In genomic region chr16:49811897-49812296, GRCm38 (mm10) we compare ENCODE assay signal across 18 mouse cellular contexts. TPM values are rescaled to one million over a fixed set of nuclear protein-coding genes. Genes with fewer than 3 reads are reported as not detected.
DNase-seq lines count a peak whose midpoint lies in the region; ATAC-seq and TF ChIP-seq lines count a peak whose summit lies in the region.
"Had no signal": no experiment of that assay in that cellular context is flagged by ENCODE, and none has a peak within 500 bp of the region (broad histone marks: within the 10 kb centered on the region; RNA-seq: fewer than 3 reads in every experiment).

No protein-coding gene starts in this region.

- no peaks in the 10 kb centered on the region for H3K36me3 ChIP-seq in CH12.LX (replicated peaks in 1 of 2; ENCODE audit: control insufficient read depth in 1 of 2, insufficient read depth in 1 of 2, low read length in 1 of 2)
- no peaks in the 10 kb centered on the region for H3K36me3 ChIP-seq in hindbrain, embryonic 11.5 days (ENCODE audit: control insufficient read depth, insufficient read depth, low read length)
- H3K36me3 ChIP-seq: G1E had no signal

- no peaks in the 10 kb centered on the region for H3K27me3 ChIP-seq in CH12.LX (replicated peaks)
- no peaks in the 10 kb centered on the region for H3K27me3 ChIP-seq in hindbrain, embryonic 11.5 days (ENCODE audit: control insufficient read depth, insufficient read depth, low read length)
- H3K27me3 ChIP-seq: Patski had no signal

- peaks cover 5 to 28% of the 10 kb centered on the region in 2 experiments for H3K4me1 ChIP-seq in CH12.LX (ENCODE audit: control insufficient read depth in 1 of 2, insufficient read depth in 2 of 2)
- H3K4me1 ChIP-seq in hindbrain, embryonic 11.5 days (replicated peaks; ENCODE audit: control insufficient read depth, insufficient read depth, low read length) = no peaks in the 10 kb centered on the region

- TF ChIP-seq EP300 in CH12.LX (IDR thresholded peaks at IDR 0.05; ENCODE audit: low read length) = peak; percentile 89

- no peak overlapping the region for H3K9ac ChIP-seq in CH12.LX (ENCODE audit: insufficient read depth, low read depth)
- H3K9ac ChIP-seq in hindbrain, embryonic 11.5 days (ENCODE audit: low read depth, low read length) = no peak overlapping the region

- in situ Hi-C loops in CH12.LX (cut with MboI; ENCODE audit: low pct_ligation_motif_present, low pct_unique_long_range_greater_than_20kb, low sequenced_read_pairs) = no loop called here

- no peak for TF ChIP-seq CTCF in CH12.LX (conservative IDR thresholded peaks at IDR 0.05 in 1 of 2, IDR thresholded peaks at IDR 0.05 in 1 of 2; ENCODE audit: low read depth in 2 of 2, low read length in 2 of 2)

- no peaks in the 10 kb centered on the region for H3K79me2 ChIP-seq in CH12.LX (replicated peaks; ENCODE audit: control insufficient read depth, extremely low read depth, insufficient read depth, poor library complexity, severe bottlenecking)

- no peak for TF ChIP-seq POLR2A in CH12.LX (IDR thresholded peaks at IDR 0.05; ENCODE audit: low read depth, low read length)

- 86% methylated on average over 2 of the region's 2 CpGs for WGBS in hindbrain, embryonic 11.5 days

- H3K27ac ChIP-seq in CH12.LX (ENCODE audit: insufficient read depth, low read depth) = no peak overlapping the region
- H3K27ac ChIP-seq in hindbrain, embryonic 11.5 days (ENCODE audit: low read depth, low read length) = no peak overlapping the region

- DNase-seq in CH12.LX (ENCODE audit: extremely low read depth) = peak; percentile 49
- DNase-seq in hindbrain, embryonic 11.5 days (ENCODE audit: low spot score) = no peak
- DNase-seq: adrenal gland, adult 2 months; adrenal gland, adult 8-10 months; adrenal gland, postnatal 10 days; adrenal gland, postnatal 14 days; adrenal gland, postnatal 25 days; adrenal gland, postnatal 36 days; B cell, adult 2 months; cerebellum, adult 11 months; cerebellum, adult 11-12 months; cerebellum, adult 18-20 months; cerebellum, adult 2 months; cerebellum, adult 8-10 months had no signal

- H3K9me3 ChIP-seq in CH12.LX (replicated peaks; ENCODE audit: low read length) = peaks cover 4% of the 10 kb centered on the region
- H3K9me3 ChIP-seq in hindbrain, embryonic 11.5 days (ENCODE audit: control insufficient read depth, low read length) = no peaks in the 10 kb centered on the region
- H3K9me3 ChIP-seq: G1E had no signal

- no peak; the same call in 1 of the 2 replicates for TF ChIP-seq RAD21 in CH12.LX (IDR thresholded peaks at IDR 0.05; ENCODE audit: low read depth, low read length)

- no peak overlapping the region for H3K4me3 ChIP-seq in CH12.LX (replicated peaks in 1 of 3; ENCODE audit: low read depth in 2 of 3, low read length in 2 of 3, poor library complexity in 1 of 3)
- no peak overlapping the region for H3K4me3 ChIP-seq in hindbrain, embryonic 11.5 days (ENCODE audit: low read depth, low read length)

- dilution Hi-C loops in CH12.LX (cut with MboI; ENCODE audit: extremely low pct_ligation_motif_present, extremely low pct_unique_long_range_greater_than_20kb, low sequenced_read_pairs) = no loop called here

- peak overlapping the region; percentile 27; the same call in 1 of the 2 replicates for H3K4me2 ChIP-seq in CH12.LX (ENCODE audit: insufficient read depth, low read depth, poor library complexity, severe bottlenecking)
- H3K4me2 ChIP-seq in hindbrain, embryonic 11.5 days (replicated peaks; ENCODE audit: low read depth, low read length) = no peak overlapping the region

- no peak for ATAC-seq in hindbrain, embryonic 11.5 days (ENCODE audit: low FRiP score)
- ATAC-seq: activated CD4-positive, CD25-positive, alpha-beta regulatory T cell, adult 4 months; CD4-positive, CD25-positive, alpha-beta regulatory T cell, adult 4 months; Patski had no signal

TF ChIP-seq in CH12.LX, 34 proteins besides CTCF, POLR2A, EP300 and RAD21:
- TF ChIP-seq ZC3H11A (IDR thresholded peaks at IDR 0.05; ENCODE audit: low read depth, low read length) (no peak), JUN (IDR thresholded peaks at IDR 0.05; ENCODE audit: insufficient read depth, low read depth, low read length) (no peak), UBTF (IDR thresholded peaks at IDR 0.05; ENCODE audit: low read depth, low read length) (no peak), MXI1 (IDR thresholded peaks at IDR 0.05; ENCODE audit: low read depth, low read length) (no peak), USF1 (IDR thresholded peaks at IDR 0.05; ENCODE audit: low read depth, low read length) (no peak), KAT2A (IDR thresholded peaks at IDR 0.05; ENCODE audit: insufficient replicate concordance, low read length) (no peak), NRF1 (IDR thresholded peaks at IDR 0.05; ENCODE audit: low read depth, low read length) (no peak), RCOR1 (conservative IDR thresholded peaks at IDR 0.05; ENCODE audit: low read depth, low read length) (no peak), MAX (IDR thresholded peaks at IDR 0.05; ENCODE audit: low read length) (no peak), HCFC1 (IDR thresholded peaks at IDR 0.05; ENCODE audit: low read depth, low read length) (no peak), USF2 (conservative IDR thresholded peaks at IDR 0.05; ENCODE audit: low read depth, low read length) (no peak), E2F4 (IDR thresholded peaks at IDR 0.05; ENCODE audit: insufficient replicate concordance, low read depth, low read length) (no peak), NELFE (IDR thresholded peaks at IDR 0.05; ENCODE audit: low read depth, low read length) (no peak), BHLHE40 (IDR thresholded peaks at IDR 0.05; ENCODE audit: low read depth, low read length) (no peak), JUND (conservative IDR thresholded peaks at IDR 0.05; ENCODE audit: low read depth, low read length) (peak; percentile 22; the same call in 1 of the 2 replicates), TCF12 (IDR thresholded peaks at IDR 0.05; ENCODE audit: low read depth, low read length) (0 out of 2 replicates have a peak, but pooled peaks have one; percentile 38), MAZ (IDR thresholded peaks at IDR 0.05; ENCODE audit: low read depth, low read length) (0 out of 2 replicates have a peak, but pooled peaks have one; percentile 48), SIN3A (IDR thresholded peaks at IDR 0.05; ENCODE audit: low read length) (no peak), POLR2AphosphoS2 (IDR thresholded peaks at IDR 0.05; ENCODE audit: low read depth, low read length) (no peak), GABPA (IDR thresholded peaks at IDR 0.05; ENCODE audit: insufficient replicate concordance, low read depth, low read length) (no peak), ZKSCAN1 (IDR thresholded peaks at IDR 0.05; ENCODE audit: borderline replicate concordance, low read depth, low read length) (no peak), SMC3 (IDR thresholded peaks at IDR 0.05; ENCODE audit: low read depth, low read length) (no peak), MAFK (IDR thresholded peaks at IDR 0.05; ENCODE audit: insufficient replicate concordance, low read length) (0 out of 2 replicates have a peak, but pooled peaks have one; percentile 46), PAX5 (IDR thresholded peaks at IDR 0.05; ENCODE audit: low read length) (no peak), CHD1 (IDR thresholded peaks at IDR 0.05; ENCODE audit: low read depth, low read length) (no peak), MYC (IDR thresholded peaks at IDR 0.05; ENCODE audit: low read depth, low read length) (no peak), ZNF384 (IDR thresholded peaks at IDR 0.05; ENCODE audit: low read depth, low read length) (no peak), MEF2A (IDR thresholded peaks at IDR 0.05; ENCODE audit: borderline replicate concordance, low read depth, low read length) (no peak; the same call in 1 of the 2 replicates), ELF1 (IDR thresholded peaks at IDR 0.05; ENCODE audit: low read depth, low read length) (no peak), ZMIZ1 (IDR thresholded peaks at IDR 0.05; ENCODE audit: low read depth, low read length) (no peak), TBP (conservative IDR thresholded peaks at IDR 0.05; ENCODE audit: low read depth, low read length) (no peak), CHD2 (IDR thresholded peaks at IDR 0.05; ENCODE audit: low read length) (0 out of 2 replicates have a peak, but pooled peaks have one; percentile 23), IRF4 (IDR thresholded peaks at IDR 0.05; ENCODE audit: low read depth, low read length) (peak; percentile 80), ETS1 (conservative IDR thresholded peaks at IDR 0.05; ENCODE audit: low read depth, low read length) (peak; percentile 32; the same call in 1 of the 2 replicates)

RNA-seq across cellular contexts. Expression of gene Cd47, which starts 11.6 kb away (rescaled TPM):
- 111 and 142 TPM in 2 replicates for total RNA-seq in CH12.LX (2012; rRNA removed)
- 277 and 278 TPM in 2 replicates for total RNA-seq in CH12.LX (2014; rRNA removed)
- 102 and 109 TPM in 2 replicates for polyA plus RNA-seq in CH12.LX (2012; ENCODE audit: insufficient read length, low read depth)
- polyA plus RNA-seq in hindbrain, embryonic 11.5 days (2014; fragmentation: Nextera tagmentation; extraction: Ambion mirVana) = 76.5 and 83.4 TPM in 2 replicates
